Mouse (Mus musculus) embryonic stem cell, embryonic (primary cell): ENCODE measurements at regions not wholly inside any gene's neighbourhood (a gene's known extent, or its start where the extent isn't known, plus 50 kb on each side); places are given as distances from the start of the nearest gene placed in this dataset.

Source experiments
- CTCF ChIA-PET, 4 experiments: fragments of 300-600 bp in 2 of 4; fragments of 350-600 bp in 2 of 4; sonication (Branson Sonifier 250); formaldehyde crosslinking; loops; one replicate each; lab custom pipeline; 2022; ENCODE audit warnings: inconsistent platforms in 2 of 4; lab: Charles Lee
- POLR2A ChIA-PET, 4 experiments: fragments of 300-600 bp in 2 of 4; fragments of 350-600 bp in 2 of 4; sonication (Branson Sonifier 250); formaldehyde crosslinking; loops; one replicate each; lab custom pipeline; 2022; ENCODE audit warnings: antibody characterized with exemption in 4 of 4, inconsistent platforms in 1 of 4; lab: Charles Lee

DNA sequence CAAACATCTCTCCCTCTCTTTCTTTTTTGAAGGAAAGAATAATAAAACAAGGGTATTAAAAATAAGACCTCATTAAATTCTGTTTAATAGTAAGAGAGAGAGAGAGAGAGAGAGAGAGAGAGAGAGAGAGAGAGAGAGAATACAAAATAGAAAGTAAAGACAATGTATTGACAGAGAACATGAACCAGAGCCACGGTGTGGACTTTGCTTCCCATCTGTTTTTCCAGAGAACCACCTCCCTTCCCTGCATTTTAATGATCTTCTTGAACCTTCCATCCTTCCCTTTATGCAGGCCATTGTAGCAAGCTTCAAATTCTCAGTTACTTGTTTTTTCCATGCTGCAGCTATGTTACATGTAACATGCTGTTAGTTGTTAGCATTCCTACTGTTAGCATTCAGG, 284.3 kb upstream of the Marcks start:
- ChIA-PET POLR2A (no interaction called here), CTCF (no interaction called here)

DNA sequence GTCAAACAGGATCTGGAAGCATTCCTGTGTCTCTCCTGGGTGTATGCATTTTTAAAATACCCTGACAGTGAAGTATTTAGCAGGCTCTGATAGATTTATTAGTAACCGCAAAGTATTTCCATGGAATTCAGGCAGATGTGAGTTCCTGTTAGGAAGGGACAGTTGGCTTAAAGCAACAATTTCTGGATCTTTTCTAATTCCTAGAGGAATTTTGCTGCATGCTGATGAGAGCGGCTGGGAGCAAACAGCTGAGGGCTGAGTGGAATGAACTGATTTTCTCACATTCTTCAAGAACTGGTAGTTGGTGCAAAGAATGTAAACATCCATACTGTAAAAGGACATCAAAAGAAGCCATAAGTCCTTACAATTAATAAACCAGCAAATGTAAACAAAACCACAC, 283.9 kb upstream of the Marcks start:
- POLR2A ChIA-PET = no interaction called here
- CTCF ChIA-PET = no interaction called here

DNA sequence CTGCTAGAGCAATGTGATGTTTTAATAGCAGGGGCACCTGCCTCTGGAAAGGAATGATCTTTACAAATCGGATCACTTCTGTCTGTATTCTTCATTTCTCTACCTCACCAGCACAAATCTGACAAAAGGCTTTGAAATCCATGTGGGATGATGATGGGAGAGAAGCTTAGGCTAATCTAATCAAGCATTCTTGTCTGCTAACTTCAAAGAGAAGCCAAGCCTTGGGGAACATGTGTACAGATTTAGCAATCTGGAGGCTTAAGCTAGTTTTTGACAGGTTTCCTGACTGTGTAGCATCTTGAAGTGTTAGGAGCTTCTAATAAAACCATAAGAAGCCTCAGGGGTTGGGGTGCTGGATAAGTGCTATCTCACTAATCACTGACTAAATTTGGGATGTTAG, 277.6 kb upstream of the Marcks start:
- ChIA-PET CTCF (no interaction called here), POLR2A (interaction anchor here in 2 of 4 experiments (0.6 to 0.8 kb wide), 2 partner anchors 78 to 246 kb away, joined by 4 to 9 read pairs; no protein-coding TSS in a partner anchor)

DNA sequence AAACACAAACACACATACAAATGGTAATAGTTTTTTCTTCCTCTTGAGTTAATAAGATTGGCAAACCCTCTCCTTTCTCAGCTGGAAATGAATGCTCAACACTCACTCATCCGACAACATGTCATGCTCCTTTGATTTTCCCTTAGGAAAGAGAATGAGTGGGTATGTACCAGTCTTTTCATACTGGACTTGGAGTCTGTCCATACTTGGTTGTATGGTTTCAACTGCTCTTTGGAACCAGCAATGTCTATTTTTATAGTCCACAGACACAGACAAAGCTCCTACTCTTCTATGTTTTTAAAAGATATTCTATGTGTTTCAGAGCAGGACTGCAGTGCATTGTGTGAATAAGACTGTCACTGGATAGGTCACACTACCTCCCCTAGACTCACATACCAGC, 273.7 kb upstream of the Marcks start:
- CTCF ChIA-PET = no interaction called here
- POLR2A ChIA-PET = no interaction called here

DNA sequence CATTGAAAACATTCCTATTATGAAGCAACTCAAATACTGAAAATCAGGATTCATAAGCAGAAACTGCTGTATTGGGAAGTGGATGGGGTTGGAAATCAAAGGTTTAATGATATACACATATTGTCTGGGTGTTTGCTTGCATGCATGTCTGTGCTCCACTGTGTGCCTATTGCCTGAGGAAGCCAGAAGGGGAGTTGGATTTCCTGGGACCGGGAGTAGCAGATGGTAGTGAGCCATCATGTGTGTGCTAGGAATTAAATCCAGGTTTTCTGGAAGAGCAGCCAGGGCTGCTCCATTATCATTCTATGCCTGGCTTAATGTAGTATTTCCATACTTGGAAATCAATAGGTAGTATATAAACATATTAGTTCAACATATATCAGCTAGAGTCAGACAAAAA, 271.0 kb upstream of the Marcks start:
- POLR2A ChIA-PET = interaction anchor here in 1 of 4 experiments (1.2 kb wide), 1 partner anchor 10 kb away, joined by 3 read pairs; no protein-coding TSS in a partner anchor
- CTCF ChIA-PET = no interaction called here

DNA sequence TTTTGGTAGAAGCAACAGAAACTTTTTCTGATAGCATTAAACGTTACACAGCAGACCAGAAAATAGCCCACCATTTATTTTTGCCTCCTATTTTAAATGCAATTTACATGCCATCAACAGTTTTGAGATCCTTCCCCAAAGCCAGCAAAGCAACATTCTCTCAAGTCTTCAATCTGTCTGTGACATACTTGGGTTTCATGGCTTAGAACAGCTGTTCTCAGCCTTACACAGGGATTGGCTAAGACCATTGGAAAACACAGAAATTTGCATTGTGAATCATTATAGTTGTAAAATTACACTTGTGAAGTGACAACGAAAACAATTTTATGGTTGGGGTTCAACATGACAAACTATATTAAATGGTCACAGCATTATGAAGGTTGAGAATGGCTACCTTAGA, 268.8 kb upstream of the Marcks start:
- POLR2A ChIA-PET = no interaction called here
- CTCF ChIA-PET = no interaction called here

DNA sequence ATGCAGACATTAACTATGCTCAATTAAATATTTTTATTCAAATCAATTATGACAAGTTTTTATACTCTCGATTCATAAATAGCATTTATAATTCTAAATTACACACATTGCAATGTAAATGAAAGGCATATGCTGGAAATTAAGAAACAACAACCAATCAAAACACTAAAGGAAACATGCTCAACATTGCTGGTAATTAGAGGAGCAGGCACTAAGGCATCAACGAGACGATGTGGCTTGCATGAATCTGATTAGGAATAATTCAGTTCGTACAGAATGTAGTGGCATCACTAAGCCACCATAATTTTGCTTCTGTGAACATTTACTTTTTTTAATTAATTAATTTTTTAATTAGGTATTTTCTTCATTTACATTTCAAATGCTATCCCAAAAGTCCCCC, 266.2 kb upstream of the Marcks start:
- CTCF ChIA-PET = no interaction called here

DNA sequence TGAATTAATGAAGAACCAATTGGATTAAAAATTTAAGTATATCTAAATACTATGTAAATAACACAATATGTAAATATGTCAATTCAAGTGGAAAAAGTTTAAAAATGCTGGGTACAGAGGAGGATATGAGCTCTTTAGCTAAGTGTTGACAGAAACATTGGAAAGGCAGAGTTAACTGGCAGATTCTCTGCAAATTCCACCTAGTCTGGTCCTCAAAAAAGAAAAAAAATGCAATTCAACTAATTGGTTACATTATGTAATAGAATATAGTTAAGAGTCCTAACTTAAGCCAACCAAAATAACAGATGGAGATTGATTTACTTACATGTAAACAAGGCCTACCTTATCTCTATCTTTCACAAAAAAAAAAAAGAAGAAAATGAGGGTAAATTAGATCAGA, 265.7 kb upstream of the Marcks start:
- ChIA-PET POLR2A (interaction anchor here in 1 of 4 experiments (0.7 kb wide), 1 partner anchor 1134 kb away, joined by 4 read pairs; no protein-coding TSS in a partner anchor), CTCF (no interaction called here)

More for the DNA sequence above, 266.2 kb upstream of the Marcks start:
- POLR2A ChIA-PET = interaction anchor here in 1 of 4 experiments (0.6 to 0.7 kb wide), 2 partner anchors 126 to 1134 kb away, joined by 4 to 7 read pairs; no protein-coding TSS in a partner anchor

DNA sequence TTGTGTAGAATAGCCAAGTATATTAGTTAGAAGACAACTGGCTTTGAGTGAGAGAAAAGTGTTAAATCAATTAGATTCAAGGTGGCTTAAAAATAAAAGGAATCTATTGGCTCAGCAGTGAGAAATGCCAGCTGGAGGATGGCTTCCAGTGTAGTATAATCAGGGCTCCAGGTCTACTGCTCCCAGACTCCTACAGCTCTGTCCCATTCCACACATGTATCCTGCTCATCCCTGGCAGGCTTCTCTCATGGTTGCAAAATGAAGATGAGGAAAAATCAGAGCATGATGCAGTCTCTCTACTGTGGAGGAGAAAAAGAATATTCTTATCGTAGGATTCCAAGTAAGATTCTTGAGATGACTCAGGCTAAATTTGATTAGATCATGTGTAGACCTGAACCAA, 263.7 kb upstream of the Marcks start:
- POLR2A ChIA-PET = no interaction called here
- CTCF ChIA-PET = no interaction called here

DNA sequence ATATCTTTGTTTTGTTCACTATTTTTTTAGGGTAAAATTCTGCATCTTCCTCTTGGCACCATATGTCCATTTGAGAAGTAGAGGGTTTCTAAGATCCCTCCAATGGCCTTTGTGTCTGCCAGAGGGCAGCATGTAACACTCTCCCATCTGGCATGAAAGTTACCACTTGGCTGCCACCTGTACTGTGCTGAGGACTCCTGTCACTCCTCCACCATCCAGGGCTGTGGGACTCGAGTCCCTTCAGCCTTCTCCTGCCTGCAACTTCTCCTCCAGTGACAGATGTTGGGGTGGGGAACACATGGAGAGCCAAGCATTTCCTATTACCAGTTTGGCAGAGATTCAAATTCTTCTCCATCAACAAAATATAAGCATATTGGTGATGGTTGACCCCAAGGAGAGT, 262.3 kb upstream of the Marcks start:
- ChIA-PET POLR2A (no interaction called here), CTCF (no interaction called here)

DNA sequence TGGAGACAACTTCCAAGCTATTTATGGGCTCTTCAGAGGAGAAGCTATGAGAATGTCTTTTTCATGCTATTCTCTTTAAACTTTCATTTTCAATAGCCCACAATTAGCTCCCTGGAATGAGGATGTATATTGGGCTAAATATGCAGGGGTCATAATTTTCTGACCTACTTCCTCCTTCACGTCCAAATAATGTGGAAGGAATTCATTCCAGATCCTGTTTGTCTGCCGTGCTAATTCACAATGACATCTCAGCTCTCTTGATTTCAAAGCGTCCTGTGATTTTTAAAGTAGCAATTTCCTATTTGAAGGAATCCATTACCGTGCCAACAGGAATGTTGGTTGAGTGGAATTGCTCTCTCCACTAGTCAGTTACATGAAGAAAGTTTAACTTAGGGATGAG, 261.7 kb upstream of the Marcks start:
- CTCF ChIA-PET = no interaction called here
- POLR2A ChIA-PET = no interaction called here

DNA sequence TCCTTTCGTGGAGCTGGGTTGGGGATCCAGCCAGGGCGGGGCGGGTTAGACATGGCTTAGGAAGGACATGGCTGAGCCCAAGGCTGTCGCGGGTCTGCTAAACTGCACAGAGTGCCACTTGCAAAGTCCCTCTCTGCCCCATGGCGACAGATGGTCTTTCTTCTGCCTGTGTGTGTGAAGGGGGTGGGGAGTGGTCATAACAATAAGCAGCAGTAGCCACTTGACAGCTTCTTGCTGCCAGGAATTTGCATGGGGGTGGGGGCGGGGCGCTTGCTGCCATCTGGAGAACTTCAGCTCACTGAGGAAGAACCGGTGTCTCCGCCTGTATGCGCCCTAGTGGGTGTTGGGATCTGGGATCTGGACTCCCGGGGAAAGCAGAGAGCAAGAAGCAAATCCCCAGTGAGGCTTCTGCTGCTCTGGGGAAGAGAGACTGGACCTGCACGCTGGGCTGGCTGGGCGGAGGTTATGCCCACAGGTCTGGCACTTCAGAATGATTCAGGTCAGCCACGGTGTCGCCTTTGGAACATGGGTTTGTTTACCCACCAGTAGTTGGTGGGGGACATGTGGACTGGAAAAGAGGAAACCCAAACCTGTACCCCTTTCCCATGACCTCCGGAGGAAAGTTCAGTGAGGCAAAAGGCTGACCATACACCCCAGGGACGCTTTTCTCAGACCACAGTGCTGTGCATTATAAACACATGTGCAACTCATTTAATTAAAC, 258.7 kb upstream of the Marcks start:
- ChIA-PET CTCF (no interaction called here), POLR2A (no interaction called here)

DNA sequence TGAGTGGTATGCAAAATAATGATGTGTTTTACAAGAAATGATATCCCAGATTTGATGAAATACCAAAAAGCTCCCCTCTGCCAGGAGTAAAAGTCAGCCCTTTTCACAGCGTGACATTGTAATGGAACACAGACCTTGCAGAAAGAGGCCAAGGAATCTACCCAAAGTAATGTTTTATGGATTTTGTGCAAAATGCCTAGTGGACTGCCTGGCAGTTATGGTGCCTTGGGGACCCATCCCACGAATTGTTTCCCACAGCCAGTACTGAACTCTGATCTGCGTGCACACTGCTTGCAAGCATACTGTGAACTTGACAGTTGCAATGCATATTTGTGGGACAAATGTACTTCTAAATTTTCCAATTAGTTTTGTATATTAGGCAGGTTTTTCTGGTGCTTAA, 251.3 kb upstream of the Marcks start:
- ChIA-PET POLR2A (no interaction called here), CTCF (no interaction called here)

DNA sequence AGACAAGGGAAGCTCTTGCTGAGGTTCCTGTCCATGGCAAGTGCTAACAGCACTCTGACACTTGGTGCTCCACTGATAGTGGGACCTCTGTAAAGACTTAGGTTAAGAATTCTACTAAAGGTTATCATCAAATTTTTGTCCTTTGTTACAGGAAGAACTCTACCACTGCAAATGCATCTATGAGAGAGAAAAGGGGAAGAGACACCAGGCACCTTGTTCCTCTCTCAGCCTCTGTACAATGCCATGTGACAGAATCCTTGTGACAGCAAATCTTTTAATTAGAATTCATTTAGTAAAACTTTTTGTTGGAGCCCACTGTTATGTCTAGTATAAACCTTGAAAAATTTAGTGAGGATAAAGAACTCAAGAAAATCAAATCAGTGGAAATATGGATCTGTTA, 247.5 kb upstream of the Marcks start:
- CTCF ChIA-PET = no interaction called here
- POLR2A ChIA-PET = no interaction called here

DNA sequence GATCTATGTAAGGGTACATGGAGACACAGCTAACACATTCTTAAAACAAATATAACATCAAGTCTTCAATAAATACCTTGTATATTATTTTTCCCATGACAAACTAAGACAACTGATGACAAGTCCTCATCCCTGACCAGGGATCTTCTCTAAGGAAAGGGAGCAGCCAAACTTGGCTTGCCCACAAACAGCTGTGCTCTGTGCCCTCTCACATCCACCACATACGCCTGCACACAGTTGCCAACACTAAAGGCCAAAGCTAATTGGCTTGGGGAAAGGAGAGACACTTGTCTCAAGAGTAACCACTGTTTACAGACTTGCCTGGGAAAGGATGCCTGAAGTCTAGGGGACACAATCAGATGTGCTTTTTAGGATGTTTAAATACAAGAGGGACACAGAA, 241.3 kb upstream of the Marcks start:
- POLR2A ChIA-PET = interaction anchor here in 1 of 4 experiments (0.6 kb wide), 1 partner anchor 34 kb away, joined by 3 read pairs; no protein-coding TSS in a partner anchor
- CTCF ChIA-PET = no interaction called here

DNA sequence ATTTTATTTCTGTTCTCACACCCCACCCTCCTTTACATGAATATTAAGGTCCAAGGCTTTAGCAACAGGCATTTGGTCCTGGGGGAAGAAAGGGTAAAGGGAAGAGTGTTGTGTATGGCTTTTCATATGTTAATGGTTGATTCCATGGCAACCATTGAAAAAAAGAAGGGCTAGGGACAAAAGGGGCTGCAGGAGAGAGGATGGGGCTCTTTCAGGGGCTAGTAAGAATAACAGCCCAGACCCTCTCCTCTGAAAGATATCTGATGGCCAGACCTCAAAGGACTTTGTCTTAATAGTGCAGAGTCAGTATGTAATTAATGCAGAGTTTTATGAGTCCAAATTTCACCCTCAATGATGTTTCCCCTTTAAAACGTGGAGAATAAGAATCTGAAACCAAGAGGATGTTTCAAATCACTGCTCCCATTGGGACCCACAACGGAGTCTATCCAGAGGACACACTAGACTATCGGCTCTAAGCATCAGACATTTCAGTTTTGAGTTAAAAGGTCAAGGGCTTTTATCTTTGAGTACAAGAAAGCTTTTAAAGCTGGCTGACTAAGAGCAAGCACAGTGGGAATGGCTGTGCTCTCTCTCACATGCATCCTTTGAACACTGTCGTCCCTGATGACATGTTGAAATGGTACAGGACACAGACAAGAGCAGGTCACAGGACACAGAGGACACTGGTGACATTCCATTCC, 239.4 kb upstream of the Marcks start:
- ChIA-PET CTCF (no interaction called here), POLR2A (interaction anchor here in 1 of 4 experiments (1.0 kb wide), 1 partner anchor 14 kb away, joined by 3 read pairs; no protein-coding TSS in a partner anchor)

DNA sequence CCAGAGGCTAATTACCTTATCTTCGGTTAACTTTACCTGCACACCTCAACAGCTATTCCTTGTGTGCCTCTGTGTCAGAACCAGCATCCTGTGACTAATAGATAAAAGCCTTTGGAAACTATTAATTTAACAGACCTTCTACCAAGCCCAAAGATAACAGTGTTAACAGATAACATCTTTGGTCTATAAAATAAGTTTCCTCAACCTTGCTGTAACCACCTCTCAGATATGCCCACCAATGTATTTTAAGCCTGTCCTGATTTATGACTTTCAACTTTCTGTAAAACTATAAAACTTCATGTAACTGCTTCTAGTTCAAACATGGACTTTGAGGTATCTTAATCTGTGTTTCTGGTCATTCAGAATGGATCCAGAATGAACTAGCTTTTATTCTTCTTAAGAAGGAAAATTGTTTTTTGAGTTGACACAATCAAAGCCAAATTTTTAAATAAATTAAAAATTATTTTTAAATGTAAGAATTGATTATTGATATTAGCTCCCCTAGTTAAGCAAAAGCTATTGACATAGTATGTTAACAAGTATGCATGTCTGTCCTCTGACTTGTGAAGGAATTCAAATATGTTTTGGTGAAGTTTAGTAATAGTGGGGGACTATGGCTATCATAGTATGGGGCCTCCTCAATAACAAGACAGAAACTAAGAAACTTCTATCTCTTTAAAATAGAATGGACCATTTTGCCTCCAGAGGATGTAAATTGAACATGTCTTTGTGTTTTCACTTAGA, 238.7 kb upstream of the Marcks start:
- CTCF ChIA-PET = interaction anchor here in 1 of 4 experiments (1.2 kb wide), 1 partner anchor 241 kb away, joined by 3 read pairs; no protein-coding TSS in a partner anchor
- POLR2A ChIA-PET = no interaction called here

DNA sequence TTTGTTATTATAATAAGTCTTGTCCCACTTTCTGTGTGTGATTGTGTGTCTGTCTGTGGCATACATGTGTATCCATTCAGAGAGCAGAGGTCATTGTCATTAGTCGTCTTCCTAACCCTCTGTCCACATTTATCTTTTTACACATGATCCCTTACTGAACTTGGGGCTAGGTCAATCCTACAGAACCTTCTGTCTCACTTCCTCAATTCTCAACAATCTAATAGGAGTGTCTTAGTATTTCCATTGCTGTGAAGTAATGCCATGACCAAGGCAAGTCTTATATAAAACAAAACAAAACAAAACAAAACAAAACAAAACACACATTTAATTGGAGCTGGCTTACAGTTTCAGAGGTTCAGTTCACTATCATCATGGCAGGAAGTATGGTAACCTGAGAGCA, 237.5 kb upstream of the Marcks start:
- ChIA-PET CTCF (interaction anchor here in 1 of 4 experiments (1.2 kb wide), 1 partner anchor 240 kb away, joined by 3 read pairs; no protein-coding TSS in a partner anchor), POLR2A (no interaction called here)

DNA sequence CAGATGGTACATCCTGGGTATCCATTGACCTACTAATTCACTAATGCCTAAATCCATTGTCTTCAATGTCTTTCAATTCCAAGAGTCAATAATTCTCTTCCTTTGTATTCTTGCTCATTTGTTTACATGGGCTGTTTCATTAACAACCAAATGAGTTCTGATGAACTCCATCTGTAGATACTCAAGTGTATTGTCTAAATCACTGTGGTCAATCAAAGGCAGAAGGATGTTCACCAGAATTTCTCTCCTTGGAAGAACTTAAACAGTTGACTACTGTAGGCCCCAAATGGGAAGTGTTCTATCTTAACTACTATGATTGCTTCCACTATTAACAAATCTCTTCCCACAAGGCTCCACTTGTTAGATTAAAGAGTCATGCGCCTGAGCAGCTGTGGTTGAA, 236.9 kb upstream of the Marcks start:
- ChIA-PET CTCF (no interaction called here), POLR2A (no interaction called here)
